Mouse (Mus musculus) embryonic facial prominence, embryonic 12.5 days (tissue): ENCODE measurements at regions not wholly inside any gene's neighbourhood (a gene's known extent, or its start where the extent isn't known, plus 50 kb on each side); places are given as distances from the start of the nearest gene placed in this dataset.

Source experiments
- ATAC-seq: fragments of 200-750 bp; cut with Nextera tagmentation; 2 replicates; pipeline ENCODE4 v1.8.0; 2017; ENCODE audit not compliant: insufficient number of reproducible peaks, insufficient read depth, low FRiP score, low TSS enrichment
- H3K27ac ChIP-seq: fragments of 300-500 bp; sonication (generic); 2 replicates; pipeline ENCODE4 v1.5.1; 2016; ENCODE audit warnings: mild to moderate bottlenecking
- H3K27me3 ChIP-seq: fragments of 300-500 bp; sonication (generic); 2 replicates; pipeline ENCODE4 v1.6.1; 2016; ENCODE audit warnings: mild to moderate bottlenecking, moderate library complexity
- H3K36me3 ChIP-seq: fragments of 300-500 bp; sonication (generic); 2 replicates; pipeline ENCODE4 v1.6.1; 2016; ENCODE audit warnings: mild to moderate bottlenecking
- H3K4me1 ChIP-seq: fragments of 300-500 bp; sonication (generic); 2 replicates; pipeline ENCODE4 v1.6.1; 2016
- H3K4me2 ChIP-seq: fragments of 300-500 bp; sonication (generic); replicated peaks from 2 replicates; pipeline ENCODE4 v1.6.1; 2016; ENCODE audit warnings: mild to moderate bottlenecking, moderate library complexity
- H3K4me3 ChIP-seq: fragments of 300-500 bp; sonication (generic); 2 replicates; pipeline ENCODE4 v1.5.1; 2016; ENCODE audit warnings: mild to moderate bottlenecking
- H3K9ac ChIP-seq: fragments of 300-500 bp; sonication (generic); 2 replicates; pipeline ENCODE4 v1.6.1; 2016; ENCODE audit warnings: mild to moderate bottlenecking, moderate library complexity
- H3K9me3 ChIP-seq: fragments of 300-500 bp; sonication (generic); 2 replicates; pipeline ENCODE4 v1.6.1; 2016; ENCODE audit warnings: mild to moderate bottlenecking, moderate library complexity
- WGBS: fragments of 180-500 bp; shearing (Covaris S2); methylation state at CpG from one replicate; pipeline ENCODE4 v1.1.7; 2016; 5-methylcytosine and 5-hydroxymethylcytosine counted together

- Histone ChIP-seq H3K27me3 (no peaks in the 10 kb centered on the region), H3K27ac (no peak overlapping the region), H3K4me2 (no peak overlapping the region), H3K9me3 (no peaks in the 10 kb centered on the region), H3K9ac (no peak overlapping the region), H3K4me3 (no peak overlapping the region), H3K4me1 (no peaks in the 10 kb centered on the region), H3K36me3 (no peaks in the 10 kb centered on the region)
- no peak for ATAC-seq
- WGBS = 59% methylated on average over 7 of the region's 7 CpGs
These were observed 91.1 kb upstream of the Bmp2 start for GRCm38 (mm10) chr2:133460814-133461213.

- Histone ChIP-seq H3K4me2 (no peak overlapping the region), H3K9ac (no peak overlapping the region), H3K36me3 (no peaks in the 10 kb centered on the region), H3K4me1 (no peaks in the 10 kb centered on the region), H3K9me3 (no peaks in the 10 kb centered on the region), H3K4me3 (no peak overlapping the region), H3K27ac (no peak overlapping the region), H3K27me3 (no peaks in the 10 kb centered on the region)
- ATAC-seq = no peak
- 89% methylated on average over 2 of the region's 2 CpGs for WGBS
These were observed 89.6 kb upstream of the Bmp2 start for GRCm38 (mm10) chr2:133462378-133462777.

GRCm38 (mm10) chr2:133467170-133468168, 84.5 kb upstream of the Bmp2 start:
- Histone ChIP-seq H3K9ac (no peak overlapping the region), H3K9me3 (no peaks in the 10 kb centered on the region), H3K4me2 (no peak overlapping the region), H3K4me1 (no peaks in the 10 kb centered on the region), H3K36me3 (no peaks in the 10 kb centered on the region), H3K4me3 (no peak overlapping the region), H3K27ac (no peak overlapping the region), H3K27me3 (no peaks in the 10 kb centered on the region)
- 84% methylated on average over 9 of the region's 9 CpGs for WGBS
- no peak for ATAC-seq

GRCm38 (mm10) chr2:133472966-133473744, 78.8 kb upstream of the Bmp2 start:
- Histone ChIP-seq H3K27me3 (no peaks in the 10 kb centered on the region), H3K9me3 (no peaks in the 10 kb centered on the region), H3K4me2 (no peak overlapping the region), H3K9ac (no peak overlapping the region), H3K4me1 (no peaks in the 10 kb centered on the region), H3K27ac (no peak overlapping the region), H3K4me3 (no peak overlapping the region), H3K36me3 (no peaks in the 10 kb centered on the region)
- no peak for ATAC-seq
- 59% methylated on average over 5 of the region's 5 CpGs for WGBS

GRCm38 (mm10) chr2:133474174-133474573, 77.8 kb upstream of the Bmp2 start:
- Histone ChIP-seq H3K4me2 (no peak overlapping the region), H3K9ac (no peak overlapping the region), H3K36me3 (no peaks in the 10 kb centered on the region), H3K4me3 (no peak overlapping the region), H3K27ac (no peak overlapping the region), H3K27me3 (no peaks in the 10 kb centered on the region), H3K4me1 (no peaks in the 10 kb centered on the region), H3K9me3 (no peaks in the 10 kb centered on the region)
- no peak for ATAC-seq
- 57% methylated on average over 1 of the region's 1 CpGs for WGBS

GRCm38 (mm10) chr2:133480870-133481269, 71.1 kb upstream of the Bmp2 start:
- Histone ChIP-seq H3K4me1 (no peaks in the 10 kb centered on the region), H3K27ac (no peak overlapping the region), H3K4me2 (no peak overlapping the region), H3K9ac (no peak overlapping the region), H3K4me3 (no peak overlapping the region), H3K27me3 (no peaks in the 10 kb centered on the region), H3K36me3 (no peaks in the 10 kb centered on the region), H3K9me3 (no peaks in the 10 kb centered on the region)
- 79% methylated on average over 3 of the region's 3 CpGs for WGBS
- no peak for ATAC-seq

GRCm38 (mm10) chr2:133481305-133481704, 70.7 kb upstream of the Bmp2 start:
- Histone ChIP-seq H3K4me1 (no peaks in the 10 kb centered on the region), H3K36me3 (no peaks in the 10 kb centered on the region), H3K9ac (no peak overlapping the region), H3K9me3 (no peaks in the 10 kb centered on the region), H3K4me3 (no peak overlapping the region), H3K27me3 (no peaks in the 10 kb centered on the region), H3K4me2 (no peak overlapping the region), H3K27ac (no peak overlapping the region)
- ATAC-seq = no peak
- 88% methylated on average over 6 of the region's 6 CpGs for WGBS

GRCm38 (mm10) chr2:133481785-133482184, 70.2 kb upstream of the Bmp2 start:
- H3K36me3 ChIP-seq = no peaks in the 10 kb centered on the region

GRCm38 (mm10) chr2:133495443-133495842, 56.5 kb upstream of the Bmp2 start:
- H3K36me3 ChIP-seq = no peaks in the 10 kb centered on the region
- ATAC-seq = no peak
- H3K27me3 ChIP-seq = no peaks in the 10 kb centered on the region
- no peak overlapping the region for H3K9ac ChIP-seq
- 74% methylated on average over 3 of the region's 3 CpGs for WGBS
- H3K4me3 ChIP-seq = no peak overlapping the region
- no peaks in the 10 kb centered on the region for H3K4me1 ChIP-seq
- H3K9me3 ChIP-seq = no peaks in the 10 kb centered on the region
- no peak overlapping the region for H3K4me2 ChIP-seq
- no peak overlapping the region for H3K27ac ChIP-seq

More at GRCm38 (mm10) chr2:133481785-133482184, 70.2 kb upstream of the Bmp2 start:
- no peak overlapping the region for H3K4me3 ChIP-seq
- no peak overlapping the region for H3K9ac ChIP-seq
- H3K27me3 ChIP-seq = no peaks in the 10 kb centered on the region
- 89% methylated on average over 3 of the region's 3 CpGs for WGBS
- H3K4me1 ChIP-seq = no peaks in the 10 kb centered on the region
- H3K27ac ChIP-seq = no peak overlapping the region
- ATAC-seq = no peak
- no peaks in the 10 kb centered on the region for H3K9me3 ChIP-seq
- H3K4me2 ChIP-seq = no peak overlapping the region

GRCm38 (mm10) chr2:133496389-133496788, 55.6 kb upstream of the Bmp2 start:
- Histone ChIP-seq H3K27me3 (no peaks in the 10 kb centered on the region), H3K9me3 (no peaks in the 10 kb centered on the region), H3K4me3 (no peak overlapping the region), H3K4me1 (no peaks in the 10 kb centered on the region), H3K9ac (no peak overlapping the region), H3K4me2 (no peak overlapping the region), H3K36me3 (no peaks in the 10 kb centered on the region), H3K27ac (no peak overlapping the region)
- no peak for ATAC-seq

- Histone ChIP-seq H3K4me2 (no peak overlapping the region), H3K27me3 (no peaks in the 10 kb centered on the region), H3K4me1 (no peaks in the 10 kb centered on the region), H3K9me3 (no peaks in the 10 kb centered on the region), H3K9ac (no peak overlapping the region), H3K36me3 (no peaks in the 10 kb centered on the region), H3K4me3 (no peak overlapping the region), H3K27ac (no peak overlapping the region)
- ATAC-seq = no peak
- WGBS = 80% methylated on average over 4 of the region's 4 CpGs
These were observed 54.9 kb upstream of the Bmp2 start for GRCm38 (mm10) chr2:133497071-133497470.
